Mouse (Mus musculus) frontal cortex, postnatal 14 days (tissue): Measurements from ENCODE around the gene Pi4ka.
A peak's percentile ranks its signal among the peaks of the same experiment; 100 is the strongest.

ENCODE experiments used
- DNase-seq, 2 experiments: peaks; one replicate each; pipeline ENCODE4 v3.0.0; 2022; ENCODE audit warnings: low spot score in 2 of 2

The Pi4ka gene

GRCm38 (mm10) chr16:17275721-17276120 is 130.4 kb downstream of the Pi4ka start, which contains the start of gene Tmem191c:
Gene Tmem191c, plus strand, starts transcription at chr16:17276077.
- no peak for DNase-seq

- DNase-seq = no peak
These were observed 134.3 kb downstream of the Pi4ka start for GRCm38 (mm10) chr16:17271856-17272255.

GRCm38 (mm10) chr16:17271124-17271523 is 135.0 kb downstream of the Pi4ka start:
- DNase-seq = no peak

- no peak for DNase-seq
These were observed 136.2 kb downstream of the Pi4ka start for GRCm38 (mm10) chr16:17269872-17270271.

- no peak for DNase-seq
These were observed 138.2 kb downstream of the Pi4ka start for GRCm38 (mm10) chr16:17267937-17268336.

- no peak for DNase-seq
These were observed 140.0 kb downstream of the Pi4ka start for GRCm38 (mm10) chr16:17266113-17266512.

GRCm38 (mm10) chr16:17261341-17261740 is 144.8 kb downstream of the Pi4ka start:
- DNase-seq = no peak

- DNase-seq = no peak
These were observed 147.2 kb downstream of the Pi4ka start for GRCm38 (mm10) chr16:17258917-17259316.

- DNase-seq = no peak
These were observed 148.7 kb downstream of the Pi4ka start for GRCm38 (mm10) chr16:17257359-17257821.

GRCm38 (mm10) chr16:17255270-17255669 is 150.8 kb downstream of the Pi4ka start:
- no peak for DNase-seq

GRCm38 (mm10) chr16:17254005-17254597 is 152.0 kb downstream of the Pi4ka start:
- DNase-seq = no peak

GRCm38 (mm10) chr16:17252841-17253240 is 153.3 kb downstream of the Pi4ka start:
- no peak for DNase-seq

GRCm38 (mm10) chr16:17252086-17252726 is 153.9 kb downstream of the Pi4ka start:
- no peak for DNase-seq

GRCm38 (mm10) chr16:17251539-17251938 is 154.6 kb downstream of the Pi4ka start:
- no peak for DNase-seq

- no peak for DNase-seq
These were observed 157.0 kb downstream of the Pi4ka start for GRCm38 (mm10) chr16:17249135-17249534.

- no peak for DNase-seq
These were observed 158.4 kb downstream of the Pi4ka start for GRCm38 (mm10) chr16:17247727-17248126.

GRCm38 (mm10) chr16:17244996-17245395 is 161.1 kb downstream of the Pi4ka start:
- no peak for DNase-seq

GRCm38 (mm10) chr16:17243731-17244130 is 162.4 kb downstream of the Pi4ka start:
- DNase-seq = no peak

- no peak for DNase-seq
These were observed 166.7 kb downstream of the Pi4ka start for GRCm38 (mm10) chr16:17239409-17239808.

- DNase-seq = no peak
These were observed 168.5 kb downstream of the Pi4ka start for GRCm38 (mm10) chr16:17237634-17238033.

- DNase-seq = no peak
These were observed 171.0 kb downstream of the Pi4ka start for GRCm38 (mm10) chr16:17234916-17235665.

GRCm38 (mm10) chr16:17234499-17234895 is 171.6 kb downstream of the Pi4ka start:
- DNase-seq = peak; percentile 25 to 27
